Mouse (Mus musculus) right cerebral cortex, adult 18-20 months (tissue): Measurements from ENCODE around the gene Zfp664.

Source experiments
- DNase-seq: peaks from one replicate; pipeline ENCODE4 v3.0.0; 2022; ENCODE audit warnings: mixed read lengths

The Zfp664 gene

DNA sequence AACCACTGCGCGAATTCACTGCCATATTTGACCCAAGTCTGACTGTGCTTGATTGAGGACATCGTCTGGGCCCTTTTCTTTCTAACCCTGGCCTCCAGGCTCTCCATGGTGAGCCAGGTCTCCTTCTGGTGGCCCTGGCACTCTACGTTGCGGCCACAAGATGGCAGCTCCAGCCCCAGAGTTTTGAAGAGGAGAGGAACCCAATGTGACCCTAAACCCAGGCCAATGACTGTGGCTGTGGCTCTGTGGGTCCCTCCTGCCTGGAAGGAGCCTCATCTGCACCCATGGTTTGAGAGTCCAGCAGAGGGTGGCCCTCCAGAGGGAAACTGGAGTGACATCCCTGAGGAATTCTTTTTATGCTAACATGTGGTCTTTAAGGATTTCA, 67.6 kb downstream of the Zfp664 start:
- no peak for DNase-seq

- no peak for DNase-seq
These were observed 68.1 kb downstream of the Zfp664 start for GRCm38 (mm10) chr5:124930603-124931002.

GRCm38 (mm10) chr5:124931076-124931475, 68.6 kb downstream of the Zfp664 start:
- DNase-seq, result no peak

DNA sequence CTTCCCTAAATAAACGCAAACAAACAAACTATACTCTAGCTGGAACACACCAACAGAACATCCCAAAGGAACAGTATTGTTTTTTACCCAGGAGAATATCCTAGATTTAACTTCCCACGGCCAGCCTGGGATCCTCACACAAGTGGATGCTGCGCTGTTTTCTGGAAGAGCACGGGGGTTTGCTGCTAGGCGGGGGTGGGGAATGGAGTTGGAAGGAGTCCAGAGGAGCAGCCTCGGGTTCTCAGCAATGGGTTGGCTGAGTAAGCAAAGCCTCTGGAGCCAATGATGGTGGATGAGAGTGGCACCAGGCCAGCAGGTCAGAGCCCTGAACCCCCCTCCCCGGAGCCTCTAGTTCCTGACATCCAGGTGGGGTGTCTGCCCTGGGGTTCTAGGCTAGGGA, 72.1 kb downstream of the Zfp664 start:
- peak; percentile 71 for DNase-seq

GRCm38 (mm10) chr5:124943181-124943792, 80.8 kb downstream of the Zfp664 start:
- DNase-seq, result no peak

DNA sequence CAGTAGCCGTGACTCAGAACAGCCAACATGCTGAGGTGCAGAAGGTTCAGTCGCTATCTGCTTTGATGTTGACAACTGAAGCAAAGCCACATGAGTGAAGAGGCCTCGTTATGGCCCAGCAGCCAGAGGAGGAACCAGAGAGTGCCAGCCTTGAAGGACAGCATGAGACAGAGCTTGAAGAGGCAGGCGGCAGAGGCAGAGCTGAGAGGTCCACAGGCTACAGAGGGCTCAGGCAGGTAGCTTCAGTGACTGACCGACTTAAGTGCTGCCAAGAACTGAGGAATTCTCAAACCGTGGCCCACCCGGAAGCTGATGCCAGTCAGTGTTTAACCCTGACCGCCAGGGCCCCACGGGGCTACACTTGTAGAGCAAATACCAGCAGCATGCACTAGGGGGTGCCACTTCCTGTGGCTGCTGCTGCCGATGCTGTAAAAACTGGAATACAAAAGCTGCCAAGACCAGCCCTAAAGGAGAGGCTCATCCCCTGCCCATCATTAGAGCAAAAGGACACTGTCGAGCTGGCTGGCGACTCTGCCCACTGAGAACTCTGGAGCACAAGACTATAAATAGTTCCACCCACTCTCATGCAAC, 81.4 kb downstream of the Zfp664 start:
- peak; percentile 23 for DNase-seq

- no peak for DNase-seq
These were observed 81.9 kb downstream of the Zfp664 start for GRCm38 (mm10) chr5:124944384-124944783.

- no peak for DNase-seq
These were observed 82.6 kb downstream of the Zfp664 start for GRCm38 (mm10) chr5:124945046-124945445.

GRCm38 (mm10) chr5:124950623-124951278, 88.3 kb downstream of the Zfp664 start:
- DNase-seq, result no peak

GRCm38 (mm10) chr5:124951333-124951732, 88.8 kb downstream of the Zfp664 start:
- no peak for DNase-seq
